Mouse (Mus musculus) kidney, postnatal 0 days (tissue): ENCODE data around the gene Mis18a. TPM values are rescaled to one million over a fixed set of nuclear protein-coding genes. Genes with fewer than 3 reads are reported as not detected.

ENCODE experiments used
- ATAC-seq: fragments of 200-750 bp; cut with Nextera tagmentation; replicated peaks from 2 replicates; pipeline ENCODE4 v1.8.0; 2017; ENCODE audit warnings: low read depth, moderate number of reproducible peaks, moderate TSS enrichment, moderate library complexity; ENCODE audit not compliant: low FRiP score
- DNase-seq: peaks from one replicate; pipeline ENCODE4 v3.0.0-alpha.2; 2016; ENCODE audit warnings: low spot score
- H3K27ac ChIP-seq: fragments of 300-500 bp; sonication (generic); 2 replicates; pipeline ENCODE4 v1.5.1; 2014; ENCODE audit warnings: mild to moderate bottlenecking
- H3K27me3 ChIP-seq: fragments of 300-500 bp; sonication (generic); 2 replicates; pipeline ENCODE4 v1.6.1; 2014; ENCODE audit warnings: low read length, mixed read lengths; ENCODE audit not compliant: insufficient read depth
- H3K36me3 ChIP-seq: fragments of 300-500 bp; sonication (generic); 2 replicates; pipeline ENCODE4 v1.6.1; 2014; ENCODE audit warnings: low read length, mixed read lengths; ENCODE audit not compliant: insufficient read depth
- H3K4me1 ChIP-seq: fragments of 300-500 bp; sonication (generic); replicated peaks from 2 replicates; pipeline ENCODE4 v1.6.1; 2014; ENCODE audit warnings: antibody characterized with exemption, low read length, mixed read lengths; ENCODE audit not compliant: insufficient read depth
- H3K4me2 ChIP-seq: fragments of 300-500 bp; sonication (generic); 2 replicates; pipeline ENCODE4 v1.6.1; 2014; ENCODE audit warnings: mild to moderate bottlenecking, low read length, moderate library complexity, mixed read lengths
- H3K4me3 ChIP-seq: fragments of 300-500 bp; sonication (generic); replicated peaks from 2 replicates; pipeline ENCODE4 v1.5.1; 2014; ENCODE audit warnings: low read depth, low read length
- H3K9ac ChIP-seq: fragments of 300-500 bp; sonication (generic); 2 replicates; pipeline ENCODE4 v1.6.1; 2014; ENCODE audit warnings: low read depth, low read length
- H3K9me3 ChIP-seq: fragments of 300-500 bp; sonication (generic); replicated peaks from 2 replicates; pipeline ENCODE4 v1.6.1; 2016; ENCODE audit warnings: low read length, inconsistent platforms, mixed read lengths
- CTCF ChIP-seq: IDR thresholded peaks from 2 replicates; pipeline ENCODE4 v1.5.1; 2016; ENCODE audit warnings: antibody characterized with exemption, low read depth, mild to moderate bottlenecking, moderate library complexity
- WGBS: fragments of 180-500 bp; shearing (Covaris S2); extraction: QIAGEN DNeasy Blood & Tissue Kit; methylation state at CpG from one replicate; pipeline ENCODE4 v1.1.7; 2014; 5-methylcytosine and 5-hydroxymethylcytosine counted together
- polyA plus RNA-seq: library from polyadenylated mRNA; unstranded; fragments of >200 nt; fragmentation: Nextera tagmentation; extraction: Ambion mirVana; gene quantifications from 2 replicates; pipeline ENCODE4 v1.2.1, GENCODE M21; 2015

Gene Mis18a
- polyA plus RNA-seq, 1 experiment from 2014 or later = 41.4 TPM

DNA sequence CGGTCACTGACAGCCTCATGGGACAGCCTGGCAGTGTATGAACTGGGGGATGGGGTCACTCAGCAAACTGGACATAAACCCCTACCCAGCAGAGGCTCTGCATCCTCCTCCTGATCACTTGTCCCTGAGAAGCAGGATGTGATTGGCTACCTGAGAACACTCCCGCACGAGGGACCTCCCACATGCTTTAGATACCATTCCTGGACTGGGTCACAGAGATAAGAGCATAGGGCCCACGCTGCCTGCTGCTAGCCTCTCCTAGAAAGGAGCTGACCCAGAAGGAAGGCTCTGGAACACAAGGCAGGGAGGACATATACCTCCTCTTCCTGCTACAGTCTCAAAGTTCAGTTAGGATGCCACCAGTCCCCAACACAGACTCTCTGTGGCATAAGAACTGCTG, 33.3 kb upstream of the Mis18a start:
- Histone ChIP-seq H3K27me3 (no peaks in the 10 kb centered on the region), H3K36me3 (peaks cover 24% of the 10 kb centered on the region; the same call in 1 of the 2 replicates), H3K4me3 (no peak overlapping the region), H3K4me2 (no peak overlapping the region), H3K4me1 (no peaks in the 10 kb centered on the region), H3K27ac (no peak overlapping the region), H3K9ac (no peak overlapping the region), H3K9me3 (no peaks in the 10 kb centered on the region)
- TF ChIP-seq CTCF = no peak
- 62% methylated on average over 4 of the region's 4 CpGs for WGBS
- ATAC-seq (no peak), DNase-seq (no peak)

DNA sequence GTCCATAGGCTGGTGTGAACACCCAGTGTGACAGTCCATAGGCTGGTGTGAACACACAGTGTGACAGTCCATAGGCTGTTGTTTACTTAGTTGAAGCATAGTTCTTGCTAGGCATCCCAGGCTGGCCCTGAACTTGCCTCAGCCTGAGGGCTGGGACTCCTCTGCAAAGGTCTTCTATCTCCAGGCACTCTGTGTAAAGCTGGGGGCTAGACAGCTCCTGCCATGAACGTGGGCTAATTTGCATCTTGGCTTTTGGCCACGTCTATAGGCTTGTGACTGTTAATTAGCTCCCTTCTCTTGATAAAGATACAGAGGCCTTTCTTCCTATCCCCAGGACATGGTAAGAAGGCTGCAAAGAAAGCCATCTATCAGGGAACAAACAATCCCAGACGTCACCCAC, 32.1 kb upstream of the Mis18a start:
- ATAC-seq = no peak
- Histone ChIP-seq H3K27ac (no peak overlapping the region), H3K27me3 (no peaks in the 10 kb centered on the region), H3K9me3 (no peaks in the 10 kb centered on the region), H3K4me3 (no peak overlapping the region), H3K36me3 (peaks cover 28% of the 10 kb centered on the region; the same call in 1 of the 2 replicates), H3K9ac (no peak overlapping the region), H3K4me1 (no peaks in the 10 kb centered on the region), H3K4me2 (no peak overlapping the region)
- DNase-seq = no peak
- no peak for TF ChIP-seq CTCF
- 64% methylated on average over 3 of the region's 3 CpGs for WGBS

DNA sequence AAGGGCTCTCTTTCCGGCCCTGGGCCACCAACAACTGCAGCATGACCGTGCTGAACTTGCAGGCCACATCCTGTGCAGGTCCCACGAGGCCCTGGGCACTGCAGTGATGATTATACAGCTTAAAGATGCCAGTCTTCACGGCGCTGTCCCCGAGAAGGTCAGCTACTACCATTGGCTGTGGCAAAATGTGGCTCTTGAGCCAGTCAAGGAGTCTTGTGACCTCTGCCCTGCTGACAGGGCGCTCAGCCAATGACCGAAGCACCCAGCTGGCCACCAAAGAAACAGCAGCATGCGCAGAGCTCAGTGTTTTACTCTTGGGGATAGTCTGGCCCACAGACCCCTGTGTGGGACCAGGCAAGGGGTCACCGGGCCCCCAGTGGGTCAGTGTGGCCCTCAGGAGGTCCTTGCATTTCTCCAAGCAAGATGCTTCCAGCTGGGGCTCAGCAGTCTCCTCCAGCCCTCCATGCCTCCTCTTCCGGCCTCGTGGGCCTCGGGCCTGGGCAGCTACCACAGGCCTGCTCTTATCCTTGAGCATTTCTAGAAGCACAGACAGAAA, 26.3 kb upstream of the Mis18a start:
- no peak; the same call in 1 of the 2 replicates for ATAC-seq
- H3K9ac ChIP-seq = no peak overlapping the region
- H3K27me3 ChIP-seq = no peaks in the 10 kb centered on the region
- no peak overlapping the region for H3K27ac ChIP-seq
- no peak for TF ChIP-seq CTCF
- DNase-seq = no peak
- no peak overlapping the region for H3K4me3 ChIP-seq
- peaks cover 32% of the 10 kb centered on the region for H3K36me3 ChIP-seq
- no peaks in the 10 kb centered on the region for H3K4me1 ChIP-seq
- WGBS = 86% methylated on average over 13 of the region's 13 CpGs
- no peaks in the 10 kb centered on the region for H3K9me3 ChIP-seq
- H3K4me2 ChIP-seq = no peak overlapping the region

DNA sequence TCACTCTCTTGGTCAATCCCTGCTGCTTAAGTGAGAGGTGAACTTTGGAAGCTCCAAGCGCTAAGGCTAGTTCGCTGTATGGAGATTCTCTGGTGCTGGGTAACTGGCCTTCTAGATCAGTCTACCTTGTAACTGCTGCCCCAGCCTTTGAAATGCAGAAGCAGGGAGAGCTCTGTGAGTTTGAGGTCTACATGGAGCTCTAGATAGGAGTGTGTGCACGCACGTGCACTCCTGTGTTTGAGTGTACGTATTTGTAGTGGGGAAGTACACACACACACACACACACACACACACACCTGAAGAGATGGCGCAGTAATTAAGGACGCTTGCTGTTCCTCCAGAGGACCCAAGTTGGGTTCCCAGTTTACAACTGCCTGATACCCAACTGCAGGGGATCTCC, 21.0 kb upstream of the Mis18a start:
- Histone ChIP-seq H3K36me3 (peaks cover 12% of the 10 kb centered on the region), H3K4me3 (no peak overlapping the region), H3K27ac (no peak overlapping the region), H3K9ac (no peak overlapping the region), H3K9me3 (no peaks in the 10 kb centered on the region), H3K4me1 (0 out of 2 replicates have a peak, but pooled peaks cover 3% of the 10 kb centered on the region), H3K27me3 (no peaks in the 10 kb centered on the region), H3K4me2 (no peak overlapping the region)
- ATAC-seq (no peak), DNase-seq (no peak)
- 94% methylated on average over 7 of the region's 7 CpGs for WGBS
- TF ChIP-seq CTCF = no peak

DNA sequence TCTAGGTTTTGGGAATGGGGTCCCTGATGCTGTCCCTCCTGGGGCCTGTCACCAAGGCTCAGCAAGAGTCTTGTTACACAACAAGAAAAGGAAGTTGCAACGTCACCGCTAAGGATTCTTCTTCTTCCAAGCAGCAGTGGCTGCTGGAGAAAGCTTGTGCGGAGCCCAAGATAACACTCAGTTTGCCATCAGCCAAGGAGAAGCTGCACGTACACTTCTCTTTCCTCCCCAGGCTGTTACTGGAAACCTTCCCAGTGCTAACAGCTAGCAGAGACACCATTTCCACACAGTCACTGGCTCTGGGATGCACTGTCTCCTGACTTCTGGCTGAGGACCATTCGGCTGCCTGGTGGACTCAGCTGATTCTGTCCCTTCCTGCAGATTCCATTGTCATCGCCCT, 19.9 kb upstream of the Mis18a start:
- Histone ChIP-seq H3K4me1 (0 out of 2 replicates have a peak, but pooled peaks cover 3% of the 10 kb centered on the region), H3K9me3 (no peaks in the 10 kb centered on the region), H3K36me3 (peaks cover 4% of the 10 kb centered on the region), H3K4me3 (no peak overlapping the region), H3K4me2 (no peak overlapping the region), H3K27ac (no peak overlapping the region), H3K27me3 (no peaks in the 10 kb centered on the region), H3K9ac (no peak overlapping the region)
- ATAC-seq (no peak), DNase-seq (no peak)
- no peak for TF ChIP-seq CTCF
- 81% methylated on average over 6 of the region's 6 CpGs for WGBS

DNA sequence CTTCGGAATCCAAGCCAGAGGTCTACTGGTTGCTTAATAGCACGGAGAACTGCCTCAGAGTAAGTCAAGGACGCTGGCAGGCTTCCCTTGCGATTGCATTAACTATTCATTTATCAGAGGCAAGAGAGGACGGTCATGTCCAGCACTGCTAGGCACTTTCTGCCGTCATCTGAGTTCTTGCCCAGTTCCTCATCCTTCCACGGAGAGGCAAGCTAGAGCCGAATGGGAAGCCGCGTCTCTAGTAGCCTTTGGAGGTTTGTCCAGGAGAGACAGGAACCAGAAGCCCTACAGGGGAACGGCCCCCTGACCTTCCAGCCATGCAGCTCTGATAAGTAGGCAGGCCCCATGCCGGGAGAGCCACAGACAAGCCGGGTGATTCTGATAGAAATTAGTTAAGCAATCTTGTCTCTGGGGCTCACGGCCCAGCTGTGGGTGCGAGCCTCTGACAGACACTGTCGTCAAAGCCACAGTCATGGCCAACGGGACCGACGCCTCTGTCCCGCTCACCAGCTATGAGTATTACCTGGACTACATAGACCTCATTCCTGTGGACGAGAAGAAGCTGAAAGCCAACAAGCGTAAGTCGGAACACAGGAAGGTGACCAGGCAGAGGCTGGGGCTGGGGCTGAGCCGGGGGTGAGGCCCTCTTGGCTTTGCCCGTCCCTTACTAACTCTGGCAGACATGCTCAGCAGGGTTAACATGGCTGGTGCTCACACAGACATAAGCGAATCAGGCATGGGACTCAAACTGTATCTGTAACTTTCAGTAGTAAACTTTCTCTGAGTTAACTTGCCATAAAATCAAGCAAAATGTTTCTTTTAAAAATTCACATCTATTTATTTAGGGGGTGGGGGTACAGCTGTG, 11.1 kb upstream of the Mis18a start, which contains the start of gene Mrap:
Mrap (plus strand) TSS at position 116 of the 865 bp plus-strand sequence.
- WGBS = 86% methylated on average over 26 of the region's 26 CpGs
- 0 out of 2 replicates have a peak within 1 kb of the TSS, but pooled peaks have one; percentile 8 for H3K9ac ChIP-seq

More for the DNA sequence above, 11.1 kb upstream of the Mis18a start, which contains the start of gene Mrap:
- no peaks in the 10 kb centered on the region for H3K27me3 ChIP-seq
- no peaks in the 10 kb centered on the region for H3K36me3 ChIP-seq
- H3K27ac ChIP-seq = no peak within 1 kb of the TSS
- no peak within 1 kb of the TSS for H3K4me3 ChIP-seq
- DNase-seq = no peak
- H3K4me2 ChIP-seq = no peak within 1 kb of the TSS
- 0 out of 2 replicates have a peak, but pooled peaks cover 2% of the 10 kb centered on the region for H3K4me1 ChIP-seq
- TF ChIP-seq CTCF = no peak
- ATAC-seq = no peak
- H3K9me3 ChIP-seq = no peaks in the 10 kb centered on the region
